Mouse (Mus musculus): Measurements from ENCODE around the gene Tex2. TPM values are rescaled to one million over a fixed set of nuclear protein-coding genes. Genes with fewer than 3 reads are reported as not detected.

The Tex2 gene
- polyA plus RNA-seq, 1 experiment, result 79.6 TPM

GRCm38 (mm10) chr11:106471629-106472028, 141.6 kb downstream of the Tex2 start:
- no peaks in the 10 kb centered on the region for H3K4me1 ChIP-seq (ENCODE audit: control insufficient read depth, insufficient read depth, low read length)
- no peaks in the 10 kb centered on the region for H3K27me3 ChIP-seq (ENCODE audit: control insufficient read depth, insufficient read depth, low read length)
- no peak for DNase-seq
- 83% methylated on average over 1 of the region's 1 CpGs for WGBS
- TF ChIP-seq POLR2A (IDR thresholded peaks at IDR 0.05; ENCODE audit: borderline replicate concordance, insufficient read depth, low read length) (no peak), CTCF (IDR thresholded peaks at IDR 0.05; ENCODE audit: borderline replicate concordance, insufficient read depth, low read depth, low read length) (no peak)
- no peak overlapping the region for H3K27ac ChIP-seq (ENCODE audit: insufficient read depth, low read length)
- no peak overlapping the region for H3K4me3 ChIP-seq (replicated peaks; ENCODE audit: insufficient read depth, low read depth, low read length)

- no peaks in the 10 kb centered on the region; the same call in 1 of the 2 replicates for H3K4me1 ChIP-seq (ENCODE audit: control insufficient read depth, insufficient read depth, low read length)
- 97% methylated on average over 1 of the region's 1 CpGs for WGBS
- H3K4me3 ChIP-seq (replicated peaks; ENCODE audit: insufficient read depth, low read depth, low read length), result no peak overlapping the region
- DNase-seq, result no peak
- TF ChIP-seq CTCF (IDR thresholded peaks at IDR 0.05; ENCODE audit: borderline replicate concordance, insufficient read depth, low read depth, low read length) (no peak), POLR2A (IDR thresholded peaks at IDR 0.05; ENCODE audit: borderline replicate concordance, insufficient read depth, low read length) (no peak)
- no peaks in the 10 kb centered on the region for H3K27me3 ChIP-seq (ENCODE audit: control insufficient read depth, insufficient read depth, low read length)
- H3K27ac ChIP-seq (ENCODE audit: insufficient read depth, low read length), result no peak overlapping the region
Measured at GRCm38 (mm10) chr11:106468509-106468908, 144.7 kb downstream of the Tex2 start.

- Histone ChIP-seq H3K4me3 (replicated peaks; ENCODE audit: insufficient read depth, low read depth, low read length) (no peak overlapping the region), H3K4me1 (ENCODE audit: control insufficient read depth, insufficient read depth, low read length) (no peaks in the 10 kb centered on the region; the same call in 1 of the 2 replicates), H3K27ac (ENCODE audit: insufficient read depth, low read length) (no peak overlapping the region), H3K27me3 (ENCODE audit: control insufficient read depth, insufficient read depth, low read length) (no peaks in the 10 kb centered on the region)
- DNase-seq, result no peak
- TF ChIP-seq CTCF (IDR thresholded peaks at IDR 0.05; ENCODE audit: borderline replicate concordance, insufficient read depth, low read depth, low read length) (no peak), POLR2A (IDR thresholded peaks at IDR 0.05; ENCODE audit: borderline replicate concordance, insufficient read depth, low read length) (no peak)
- 95% methylated on average over 4 of the region's 4 CpGs for WGBS
Measured at GRCm38 (mm10) chr11:106465932-106466331, 147.3 kb downstream of the Tex2 start.

GRCm38 (mm10) chr11:106465545-106465903, 147.7 kb downstream of the Tex2 start:
- WGBS, result 96% methylated on average over 1 of the region's 1 CpGs
- no peak for DNase-seq
- Histone ChIP-seq H3K27ac (ENCODE audit: insufficient read depth, low read length) (no peak overlapping the region), H3K4me1 (ENCODE audit: control insufficient read depth, insufficient read depth, low read length) (no peaks in the 10 kb centered on the region; the same call in 1 of the 2 replicates), H3K4me3 (replicated peaks; ENCODE audit: insufficient read depth, low read depth, low read length) (no peak overlapping the region), H3K27me3 (ENCODE audit: control insufficient read depth, insufficient read depth, low read length) (no peaks in the 10 kb centered on the region)
- no peak for TF ChIP-seq POLR2A (IDR thresholded peaks at IDR 0.05; ENCODE audit: borderline replicate concordance, insufficient read depth, low read length)
- TF ChIP-seq CTCF (IDR thresholded peaks at IDR 0.05; ENCODE audit: borderline replicate concordance, insufficient read depth, low read depth, low read length), result no peak

- no peak overlapping the region for H3K27ac ChIP-seq (ENCODE audit: insufficient read depth, low read length)
- TF ChIP-seq POLR2A (IDR thresholded peaks at IDR 0.05; ENCODE audit: borderline replicate concordance, insufficient read depth, low read length), result no peak
- no peak for TF ChIP-seq CTCF (IDR thresholded peaks at IDR 0.05; ENCODE audit: borderline replicate concordance, insufficient read depth, low read depth, low read length)
- no peaks in the 10 kb centered on the region; the same call in 1 of the 2 replicates for H3K4me1 ChIP-seq (ENCODE audit: control insufficient read depth, insufficient read depth, low read length)
- H3K4me3 ChIP-seq (replicated peaks; ENCODE audit: insufficient read depth, low read depth, low read length), result no peak overlapping the region
- WGBS, result 95% methylated on average over 4 of the region's 4 CpGs
- no peak for DNase-seq
- H3K27me3 ChIP-seq (ENCODE audit: control insufficient read depth, insufficient read depth, low read length), result no peaks in the 10 kb centered on the region
Measured at GRCm38 (mm10) chr11:106464681-106465544, 148.3 kb downstream of the Tex2 start.

GRCm38 (mm10) chr11:106463845-106464244, 149.4 kb downstream of the Tex2 start:
- H3K4me1 ChIP-seq (ENCODE audit: control insufficient read depth, insufficient read depth, low read length), result no peaks in the 10 kb centered on the region; the same call in 1 of the 2 replicates
- H3K27me3 ChIP-seq (ENCODE audit: control insufficient read depth, insufficient read depth, low read length), result no peaks in the 10 kb centered on the region
- WGBS, result 27% methylated on average over 5 of the region's 5 CpGs
- H3K4me3 ChIP-seq (replicated peaks; ENCODE audit: insufficient read depth, low read depth, low read length), result no peak overlapping the region
- H3K27ac ChIP-seq (ENCODE audit: insufficient read depth, low read length), result no peak overlapping the region
- DNase-seq, result peak in 1 of 2 experiments; percentile 14
- TF ChIP-seq CTCF (IDR thresholded peaks at IDR 0.05; ENCODE audit: borderline replicate concordance, insufficient read depth, low read depth, low read length), result no peak
- TF ChIP-seq POLR2A (IDR thresholded peaks at IDR 0.05; ENCODE audit: borderline replicate concordance, insufficient read depth, low read length), result no peak

GRCm38 (mm10) chr11:106462309-106462708, 150.9 kb downstream of the Tex2 start:
- 83% methylated on average over 3 of the region's 3 CpGs for WGBS
- Histone ChIP-seq H3K4me3 (replicated peaks; ENCODE audit: insufficient read depth, low read depth, low read length) (no peak overlapping the region), H3K27ac (ENCODE audit: insufficient read depth, low read length) (no peak overlapping the region), H3K27me3 (ENCODE audit: control insufficient read depth, insufficient read depth, low read length) (no peaks in the 10 kb centered on the region), H3K4me1 (ENCODE audit: control insufficient read depth, insufficient read depth, low read length) (no peaks in the 10 kb centered on the region; the same call in 1 of the 2 replicates)
- TF ChIP-seq POLR2A (IDR thresholded peaks at IDR 0.05; ENCODE audit: borderline replicate concordance, insufficient read depth, low read length) (no peak), CTCF (IDR thresholded peaks at IDR 0.05; ENCODE audit: borderline replicate concordance, insufficient read depth, low read depth, low read length) (no peak)
- DNase-seq, result no peak

All from cerebellum, adult 2 months (tissue).